Mouse (Mus musculus): ENCODE results near the gene Pde4d.

The Pde4d gene

GRCm38 (mm10) chr13:109659103-109659502 lies 1209.4 kb downstream of the Pde4d start:
- no peak for TF ChIP-seq GATA4 (IDR thresholded peaks at IDR 0.05; ENCODE audit: insufficient replicate concordance, low read length)

GRCm38 (mm10) chr13:109661345-109661744 lies 1211.6 kb downstream of the Pde4d start:
- no peak for TF ChIP-seq GATA4 (IDR thresholded peaks at IDR 0.05; ENCODE audit: insufficient replicate concordance, low read length)

- TF ChIP-seq GATA4 (IDR thresholded peaks at IDR 0.05; ENCODE audit: insufficient replicate concordance, low read length) = no peak
Measured at GRCm38 (mm10) chr13:109662099-109662498, 1212.4 kb downstream of the Pde4d start.

GRCm38 (mm10) chr13:109662731-109663130 lies 1213.0 kb downstream of the Pde4d start:
- no peak for TF ChIP-seq GATA4 (IDR thresholded peaks at IDR 0.05; ENCODE audit: insufficient replicate concordance, low read length)

GRCm38 (mm10) chr13:109664956-109665802 lies 1215.4 kb downstream of the Pde4d start:
- TF ChIP-seq GATA4 (IDR thresholded peaks at IDR 0.05; ENCODE audit: insufficient replicate concordance, low read length) = no peak

- TF ChIP-seq GATA4 (IDR thresholded peaks at IDR 0.05; ENCODE audit: insufficient replicate concordance, low read length) = no peak
Measured at GRCm38 (mm10) chr13:109665803-109666403, 1216.2 kb downstream of the Pde4d start.

GRCm38 (mm10) chr13:109669965-109670364 lies 1220.2 kb downstream of the Pde4d start:
- TF ChIP-seq GATA4 (IDR thresholded peaks at IDR 0.05; ENCODE audit: insufficient replicate concordance, low read length) = no peak

DNA sequence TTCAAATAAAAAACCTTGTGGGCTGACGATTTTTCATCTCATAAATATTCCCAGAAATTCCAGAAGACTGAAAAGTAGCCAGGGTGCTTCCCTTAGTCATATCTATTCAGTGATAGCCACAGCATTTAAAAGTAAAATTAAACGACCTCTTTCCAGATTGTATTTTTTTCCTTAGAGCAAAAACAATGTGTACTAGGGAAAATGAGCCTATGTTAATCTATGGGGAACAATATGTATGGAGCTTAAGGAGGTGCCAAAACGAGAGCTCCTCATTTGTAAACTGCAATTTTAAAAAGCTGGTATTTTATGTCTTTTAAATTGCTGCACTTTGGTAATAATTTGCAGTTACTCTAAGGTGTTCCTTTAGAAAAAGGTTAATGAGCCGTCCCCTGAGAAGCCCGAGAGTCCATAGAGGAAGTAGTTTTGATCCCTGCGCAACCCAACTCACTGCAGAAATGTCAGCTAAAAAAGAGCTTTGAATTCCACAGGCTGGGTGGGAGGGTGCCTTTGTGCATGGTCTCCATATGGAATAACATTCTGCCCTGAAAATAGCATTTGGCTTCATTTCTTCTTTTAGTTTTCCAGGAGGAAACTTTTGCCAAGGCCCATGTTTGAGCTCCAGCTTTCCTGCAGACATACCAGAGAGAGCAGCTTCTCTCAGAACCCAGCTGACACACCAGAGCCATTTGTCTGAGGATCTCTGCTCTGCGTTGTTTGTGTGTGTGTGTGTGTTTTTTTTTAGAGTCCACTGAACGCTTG lies 1222.0 kb downstream of the Pde4d start:
- no peak for TF ChIP-seq GATA4 (IDR thresholded peaks at IDR 0.05; ENCODE audit: insufficient replicate concordance, low read length)

DNA sequence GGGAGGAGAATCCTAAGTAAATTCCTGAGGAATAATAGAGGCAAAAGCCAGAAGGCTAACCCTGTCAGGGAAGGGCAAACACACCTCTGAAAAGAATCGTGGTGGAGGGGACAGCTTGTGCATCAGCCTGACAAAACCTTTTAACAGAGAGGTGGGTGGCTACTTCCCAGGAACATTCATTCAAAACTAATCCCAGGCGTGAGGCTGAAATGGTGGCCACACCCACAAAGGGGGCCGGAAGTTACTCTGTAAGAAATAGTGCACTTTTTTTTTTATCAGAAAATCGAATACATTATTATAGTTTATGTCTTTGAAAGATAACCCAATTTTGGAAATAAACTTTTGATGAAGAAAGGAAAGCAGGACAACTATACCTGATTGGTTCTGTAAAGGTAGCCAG lies 1227.3 kb downstream of the Pde4d start:
- TF ChIP-seq GATA4 (IDR thresholded peaks at IDR 0.05; ENCODE audit: insufficient replicate concordance, low read length) = no peak

DNA sequence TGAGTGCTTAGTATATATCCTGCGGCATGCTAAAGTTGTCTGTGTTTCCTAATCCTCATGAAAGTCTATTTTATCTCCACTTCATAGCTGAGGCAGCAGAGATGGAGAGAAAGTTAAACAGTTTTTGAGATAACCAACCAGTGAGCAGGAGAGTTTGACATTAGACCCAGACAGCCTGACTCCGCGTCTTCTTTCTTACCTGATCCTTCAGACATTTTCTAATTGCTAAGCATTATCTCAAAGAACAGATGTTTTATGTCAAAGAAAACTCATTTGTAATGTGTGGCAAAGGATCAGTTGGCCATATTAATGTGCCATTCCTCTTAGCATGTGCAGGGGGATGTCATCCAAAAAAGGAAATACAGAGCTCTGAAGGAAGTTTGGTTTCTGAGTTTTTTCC lies 1227.9 kb downstream of the Pde4d start:
- TF ChIP-seq GATA4 (IDR thresholded peaks at IDR 0.05; ENCODE audit: insufficient replicate concordance, low read length) = no peak

GRCm38 (mm10) chr13:109678991-109679390 lies 1229.2 kb downstream of the Pde4d start:
- no peak for TF ChIP-seq GATA4 (IDR thresholded peaks at IDR 0.05; ENCODE audit: insufficient replicate concordance, low read length)

- TF ChIP-seq GATA4 (IDR thresholded peaks at IDR 0.05; ENCODE audit: insufficient replicate concordance, low read length) = no peak
Measured at GRCm38 (mm10) chr13:109680229-109680628, 1230.5 kb downstream of the Pde4d start.

- no peak for TF ChIP-seq GATA4 (IDR thresholded peaks at IDR 0.05; ENCODE audit: insufficient replicate concordance, low read length)
Measured at GRCm38 (mm10) chr13:109681699-109682293, 1232.0 kb downstream of the Pde4d start.

- TF ChIP-seq GATA4 (IDR thresholded peaks at IDR 0.05; ENCODE audit: insufficient replicate concordance, low read length) = no peak
Measured at GRCm38 (mm10) chr13:109683001-109683400, 1233.3 kb downstream of the Pde4d start.

- no peak for TF ChIP-seq GATA4 (IDR thresholded peaks at IDR 0.05; ENCODE audit: insufficient replicate concordance, low read length)
Measured at GRCm38 (mm10) chr13:109684985-109685295, 1235.2 kb downstream of the Pde4d start.
